Mouse (Mus musculus) G1E-ER4 (cell line): ENCODE data around the gene Stom. TPM values are rescaled to one million over a fixed set of nuclear protein-coding genes. Genes with fewer than 3 reads are reported as not detected.

Source experiments
- GATA1 ChIP-seq: IDR thresholded peaks from one replicate; pipeline ENCODE4 v1.8.0; 2012; ENCODE audit warnings: low read length, inconsistent platforms
- polyA plus RNA-seq: library from polyadenylated mRNA; stranded (reverse); fragments of >175 nt; gene quantifications from 2 replicates; pipeline ENCODE4 v1.2.3, GENCODE M21; 2012

Gene Stom
- polyA plus RNA-seq, 1 experiment = 23.0 TPM

DNA sequence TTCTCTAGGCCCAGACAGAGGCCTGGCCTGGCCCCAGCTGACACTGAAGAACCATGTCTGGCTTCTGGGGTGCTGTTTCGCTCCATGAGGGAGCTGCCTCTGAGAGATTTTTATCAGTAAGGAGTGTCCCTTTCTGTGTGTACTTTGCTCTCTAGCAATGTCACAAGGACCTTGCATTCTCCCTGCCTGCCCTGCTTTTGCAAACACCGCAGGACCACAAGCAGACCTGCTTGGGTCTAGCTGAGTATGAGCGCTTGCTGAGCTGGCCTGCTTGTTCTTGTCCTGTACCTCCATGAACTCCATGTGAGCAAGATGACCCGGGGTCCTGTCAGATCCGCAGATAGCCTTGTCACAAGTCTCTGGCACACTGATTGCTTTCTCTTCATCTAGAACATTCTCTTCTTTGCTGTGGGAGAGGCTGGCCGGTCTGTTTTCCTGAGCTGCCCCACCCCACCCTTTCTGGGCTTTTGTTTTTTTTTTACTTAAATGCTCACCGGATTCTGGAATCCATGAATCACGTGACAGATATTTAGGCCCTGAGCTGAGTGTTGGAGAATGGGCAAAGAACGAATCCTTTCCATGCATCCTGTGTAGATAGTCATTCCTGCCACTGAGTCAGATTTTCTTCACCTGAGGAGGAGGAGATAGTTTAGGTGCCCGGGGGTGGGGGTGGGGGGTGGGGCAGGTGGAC lies 68.8 kb downstream of the Stom start:
- TF ChIP-seq GATA1 = no peak

DNA sequence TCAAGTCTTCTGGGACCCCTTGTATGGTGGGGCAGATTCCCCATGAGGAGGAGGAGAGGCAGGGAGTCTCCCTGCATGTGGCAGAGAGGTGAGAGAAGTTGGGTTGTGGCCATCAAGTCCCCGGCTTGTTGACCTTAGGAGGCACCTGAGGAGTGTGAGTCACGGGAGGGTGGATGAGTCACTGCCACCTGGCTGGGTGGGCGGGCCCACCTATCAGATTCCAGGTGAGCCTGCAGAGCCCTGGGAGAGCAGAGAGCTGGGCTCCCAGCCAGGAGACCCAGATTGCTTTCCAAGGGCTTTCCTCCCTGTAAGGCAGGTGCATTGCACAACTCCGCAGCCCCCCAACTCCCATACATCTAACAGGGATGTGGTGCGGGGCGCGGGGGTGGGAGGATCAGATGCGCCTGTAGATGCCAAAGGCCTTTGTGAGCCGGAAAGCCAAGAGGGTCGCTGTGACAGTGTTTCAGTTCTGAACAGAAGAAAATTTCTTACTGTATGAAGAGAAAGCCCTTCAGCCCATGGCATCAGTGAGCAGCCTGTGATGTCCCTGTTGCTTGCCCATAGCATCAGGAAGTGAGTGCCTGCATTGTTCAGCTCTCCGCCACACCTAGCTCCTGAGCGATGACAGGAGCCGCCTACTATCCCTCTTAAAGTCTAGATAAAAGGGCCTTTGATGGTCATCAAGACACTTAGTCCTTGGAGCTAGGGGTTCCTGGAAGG lies 69.5 kb downstream of the Stom start:
- TF ChIP-seq GATA1 = no peak

DNA sequence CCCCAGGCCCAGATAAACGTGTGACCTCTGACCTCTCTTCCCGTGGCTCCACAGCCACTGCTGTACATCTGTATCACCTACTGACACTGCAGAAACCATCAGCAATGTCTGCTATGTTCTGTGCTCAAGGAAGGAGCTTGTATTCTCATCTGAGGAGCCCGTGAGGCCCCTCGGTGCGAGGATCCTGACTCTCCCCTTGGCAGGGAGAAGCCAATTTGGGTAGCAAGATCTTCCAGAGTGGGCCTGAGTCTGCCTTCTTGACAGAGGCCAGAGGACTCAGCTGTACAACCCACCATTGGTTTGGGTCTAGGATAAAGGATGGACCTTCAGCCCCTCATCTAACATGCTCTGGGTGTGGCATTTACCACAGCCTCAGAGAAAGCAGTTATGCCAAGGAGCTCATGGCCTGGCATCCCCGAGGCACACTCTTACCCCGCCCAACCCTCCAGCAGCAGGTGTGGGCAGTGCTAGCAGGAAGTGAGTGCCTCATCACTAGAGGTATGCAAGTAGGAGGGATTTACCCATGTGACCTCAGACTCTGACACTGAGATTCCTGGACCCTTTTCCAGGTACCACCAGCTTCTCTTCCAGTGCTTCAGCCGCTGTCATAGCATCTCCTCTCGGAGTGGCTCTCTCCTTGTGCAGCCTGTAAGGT lies 70.4 kb downstream of the Stom start:
- TF ChIP-seq GATA1 = no peak

DNA sequence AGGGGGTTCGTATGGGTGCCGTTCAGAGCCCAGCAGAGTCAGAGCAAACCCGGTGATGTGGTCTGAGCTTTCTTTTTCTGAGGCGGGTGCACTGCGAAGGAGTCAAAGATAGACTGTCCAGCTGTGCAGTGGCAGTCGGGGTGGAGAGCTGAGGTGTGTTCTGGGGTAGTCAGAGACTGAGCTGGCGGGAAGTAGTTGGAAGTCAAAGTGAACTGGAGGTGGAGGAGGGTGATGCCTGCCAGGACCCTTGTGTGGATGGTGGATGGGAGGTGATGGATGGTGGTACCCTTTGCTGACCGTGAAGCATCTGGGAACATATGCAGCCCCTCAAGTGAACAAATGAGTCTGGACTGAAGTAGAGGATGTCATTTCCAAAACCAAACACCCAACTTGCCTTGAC lies 71.0 kb downstream of the Stom start:
- TF ChIP-seq GATA1 = no peak

DNA sequence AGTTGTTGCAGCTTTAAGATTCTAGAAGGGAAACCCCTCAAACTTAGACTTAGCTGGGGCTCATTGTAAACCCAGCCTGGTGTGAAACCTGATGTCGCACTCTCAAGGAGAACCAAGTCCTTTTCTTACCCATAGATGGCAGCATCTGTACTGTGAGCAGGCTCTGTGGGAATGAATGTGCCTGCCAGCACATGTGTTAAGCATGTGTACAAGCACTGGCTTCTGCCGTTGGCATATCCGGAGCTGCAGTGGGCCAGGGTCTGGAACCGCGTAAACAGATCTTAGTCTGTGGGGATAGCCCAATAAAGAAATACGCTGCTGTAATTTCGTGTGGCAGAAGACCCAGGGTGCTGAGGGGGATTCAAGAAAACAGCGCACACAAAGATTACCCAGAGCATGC lies 71.5 kb downstream of the Stom start:
- no peak for TF ChIP-seq GATA1

DNA sequence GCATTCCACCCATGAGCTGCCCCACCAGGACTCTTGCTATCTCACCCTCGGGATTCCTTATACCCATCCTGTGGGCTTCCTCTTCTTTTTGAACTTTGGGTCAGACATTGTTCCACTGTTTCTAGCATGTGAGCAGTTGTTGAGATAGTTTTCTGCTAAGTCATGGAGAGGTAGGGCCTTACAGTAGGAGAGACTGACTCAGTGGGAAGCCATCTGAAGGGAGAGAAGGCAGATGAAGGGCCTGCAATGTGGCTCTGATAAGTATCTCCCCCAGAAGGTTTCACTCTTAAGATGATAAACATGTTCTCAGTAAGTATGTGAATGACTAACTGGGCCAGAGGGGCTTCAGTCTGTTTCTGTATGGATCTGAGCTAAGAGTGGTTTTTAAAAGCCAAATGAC lies 72.7 kb downstream of the Stom start:
- peak; percentile 42 for TF ChIP-seq GATA1

Other genes with a start within 250 kb of the Stom start
- gene AI182371, start 235.4 kb downstream of the Stom start, polyA plus RNA-seq = 0.03 TPM in 1 of 2 replicates, not detected in the other
- gene Cntrl, start 227.5 kb downstream of the Stom start, polyA plus RNA-seq = 13.1 and 15.0 TPM in 2 replicates
- 1,312 and 1,893 TPM in 2 replicates for gene Rab14, start 135.9 kb downstream of the Stom start, polyA plus RNA-seq
- gene Gsn, start 80.6 kb downstream of the Stom start, polyA plus RNA-seq = 2.8 and 3.4 TPM in 2 replicates
- not detected in 2 replicates for gene 4930568D16Rik, start 30.8 kb upstream of the Stom start, polyA plus RNA-seq
- gene 4930402F06Rik, start 60.2 kb upstream of the Stom start, polyA plus RNA-seq = not detected in 2 replicates
- gene Ggta1, start 126.3 kb upstream of the Stom start, polyA plus RNA-seq = 3.5 TPM in 2 replicates
- 4.4 and 5.4 TPM in 2 replicates for gene Dab2ip, start 221.3 kb upstream of the Stom start, polyA plus RNA-seq